Mouse (Mus musculus) adipocyte (in vitro differentiated cells): Measurements from ENCODE around the gene Rpain.

Experiments used
- DNase-seq: peaks from one replicate; pipeline ENCODE4 v3.0.0-alpha.2; 2016; ENCODE audit warnings: low spot score

The Rpain gene

DNA sequence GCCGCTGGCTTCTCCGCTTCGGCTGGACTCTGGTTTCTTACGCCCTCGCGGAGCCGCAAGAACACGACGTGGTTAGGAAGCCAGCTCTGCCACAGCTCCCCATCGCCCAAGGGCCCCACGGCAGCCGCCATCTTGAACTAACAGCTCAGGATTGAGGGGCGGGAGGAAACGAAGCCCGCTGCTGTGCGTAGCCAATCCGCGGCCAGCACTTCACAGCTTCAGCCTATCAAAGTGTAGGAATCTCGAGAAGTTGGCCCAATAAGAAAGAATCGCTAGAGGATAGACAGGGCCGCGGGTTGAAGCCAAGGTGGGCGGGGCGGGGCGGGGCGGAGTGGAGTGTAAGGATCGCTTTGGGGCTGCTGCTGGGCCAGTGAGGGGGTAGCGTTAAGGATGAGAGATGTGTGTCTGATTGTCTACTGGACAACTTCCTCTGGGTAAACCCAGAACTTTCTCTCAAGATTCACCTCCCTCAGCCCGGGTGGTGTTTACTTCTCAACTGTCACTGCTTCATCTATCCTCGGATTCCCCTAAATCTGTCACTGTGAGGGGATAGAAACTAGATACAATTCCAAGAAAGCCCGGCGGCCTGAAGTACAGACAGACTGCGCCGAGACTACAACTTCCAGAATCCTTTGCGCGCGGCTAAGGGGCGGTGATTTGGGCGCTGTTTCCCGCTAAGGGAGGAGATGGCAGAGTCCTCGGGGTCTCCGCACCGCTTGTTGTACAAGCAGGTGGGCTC is at the start of gene Rpain, which contains the start of gene Nup88:
TSS of gene Rpain (plus strand) at position 393 of the 739 bp plus-strand sequence.
TSS of gene Nup88 (minus strand) at position 153 of the 739 bp plus-strand sequence.
- peak; percentile 97 for DNase-seq

DNA sequence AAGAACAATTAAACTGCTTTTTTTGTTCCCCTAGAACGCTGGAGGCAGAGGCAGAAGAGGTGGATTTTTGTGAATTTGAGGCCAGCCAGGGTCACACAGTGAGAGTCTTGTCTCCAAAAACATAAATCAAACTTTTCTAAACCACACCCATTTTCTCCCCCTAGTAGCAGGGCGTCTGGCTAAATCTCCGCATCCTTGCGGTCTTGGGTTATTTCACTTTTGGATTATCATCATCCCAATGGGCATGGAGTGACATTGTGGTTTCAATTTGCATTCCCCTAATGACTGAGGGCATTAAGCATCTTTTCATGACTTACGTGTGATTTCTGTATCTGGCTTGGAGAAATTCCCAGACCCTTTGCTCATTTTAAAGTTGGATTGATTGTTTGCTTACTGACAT is 38.6 kb upstream of the Rpain start:
- DNase-seq, result no peak

DNA sequence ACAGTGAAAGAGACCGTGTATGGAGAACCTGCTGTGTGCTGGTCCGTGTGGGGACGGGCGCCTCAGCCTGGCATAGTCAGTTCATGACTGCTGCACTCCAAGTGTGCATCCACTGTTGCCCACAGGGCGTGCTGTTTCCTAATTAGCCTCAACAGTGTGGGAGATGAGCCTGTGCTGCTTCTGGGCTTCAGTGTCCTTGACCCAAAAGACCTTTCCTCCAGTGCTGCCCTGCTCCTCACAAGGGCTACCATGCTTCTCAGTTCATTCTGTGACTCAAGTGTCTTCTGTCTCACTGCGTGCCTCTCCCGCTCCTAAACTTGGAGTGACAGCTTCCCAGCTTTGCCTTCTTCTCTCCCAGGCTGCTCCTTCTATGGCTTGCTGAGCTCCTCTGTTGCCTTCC is 34.7 kb upstream of the Rpain start:
- no peak for DNase-seq

DNA sequence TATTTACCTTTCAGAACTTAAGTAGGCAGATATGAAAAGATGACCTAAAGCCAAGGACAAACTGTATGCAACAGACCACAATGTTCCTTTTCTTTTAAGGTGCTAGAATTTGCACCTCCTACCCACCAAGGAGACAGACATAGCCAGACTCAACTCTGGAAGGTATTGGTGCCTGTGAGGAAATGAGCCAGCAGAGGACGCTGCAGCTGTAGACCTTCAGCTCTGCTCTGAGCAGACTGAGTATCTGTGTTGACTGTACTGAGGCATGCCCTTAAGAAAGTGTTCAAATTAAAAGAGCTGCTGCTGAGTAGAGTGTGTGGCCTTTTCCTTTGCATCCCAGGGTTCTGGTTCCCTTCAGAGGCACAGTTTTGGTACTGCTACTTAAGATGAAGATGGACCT is 27.4 kb upstream of the Rpain start:
- no peak for DNase-seq

DNA sequence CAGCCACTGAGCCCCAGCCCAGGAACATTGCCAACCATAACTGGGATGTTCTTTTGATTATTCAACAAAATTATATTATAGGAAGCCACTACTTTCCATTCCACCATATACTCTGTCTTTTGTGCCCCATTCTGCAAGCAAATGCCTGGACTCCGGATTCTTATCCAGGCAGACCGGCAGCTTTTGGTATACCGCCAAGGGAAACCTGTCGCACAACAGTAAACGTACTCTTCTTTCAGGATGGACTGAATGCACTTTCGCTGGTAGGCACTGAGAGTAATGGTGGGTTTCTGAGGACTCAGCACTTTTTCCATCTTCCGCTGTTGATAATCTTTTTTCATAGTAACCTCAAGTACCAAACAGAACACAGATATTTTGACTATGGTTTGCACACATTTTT is 26.4 kb upstream of the Rpain start:
- DNase-seq, result peak; percentile 64

DNA sequence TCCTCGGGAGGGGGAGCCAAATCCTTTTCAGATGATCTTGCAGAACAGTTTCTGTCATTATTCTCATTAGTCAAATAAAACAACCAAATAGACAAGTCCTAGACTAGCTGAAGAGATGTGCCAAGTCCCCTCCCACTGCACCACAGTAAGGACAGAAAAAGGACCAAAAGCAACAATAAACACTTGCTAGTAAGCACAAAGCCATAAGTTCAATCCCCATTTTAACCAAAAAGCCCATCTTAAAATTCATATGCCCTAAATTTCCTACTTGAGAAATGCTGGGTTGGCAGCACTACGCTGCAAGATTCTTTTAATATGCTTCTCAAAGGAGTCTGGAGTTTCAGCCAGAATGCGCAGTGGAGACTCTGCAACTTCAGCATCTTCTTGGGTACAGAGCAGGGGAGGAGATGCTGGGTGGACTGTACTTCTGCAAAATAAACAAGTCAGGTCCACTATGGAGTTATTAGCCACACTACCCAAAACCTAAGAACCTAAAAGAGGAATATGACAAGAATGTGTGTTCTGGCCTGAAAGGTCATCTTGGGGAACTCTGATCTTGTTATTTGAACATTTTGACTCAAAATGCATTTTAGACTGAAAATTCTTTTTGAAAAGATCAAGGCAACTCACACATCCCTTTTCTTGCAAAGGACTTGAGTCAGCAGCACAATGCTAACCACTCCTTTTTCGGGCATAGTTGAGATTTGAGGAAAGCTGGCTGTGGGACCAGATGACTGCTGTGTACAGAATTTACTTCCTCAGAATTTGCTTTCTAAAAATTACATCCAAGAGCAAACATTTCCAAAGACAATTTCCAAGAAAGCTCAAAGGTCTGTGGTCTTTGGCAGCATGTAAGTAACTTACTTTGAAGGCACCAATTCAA is 24.8 kb upstream of the Rpain start:
- DNase-seq, result no peak

DNA sequence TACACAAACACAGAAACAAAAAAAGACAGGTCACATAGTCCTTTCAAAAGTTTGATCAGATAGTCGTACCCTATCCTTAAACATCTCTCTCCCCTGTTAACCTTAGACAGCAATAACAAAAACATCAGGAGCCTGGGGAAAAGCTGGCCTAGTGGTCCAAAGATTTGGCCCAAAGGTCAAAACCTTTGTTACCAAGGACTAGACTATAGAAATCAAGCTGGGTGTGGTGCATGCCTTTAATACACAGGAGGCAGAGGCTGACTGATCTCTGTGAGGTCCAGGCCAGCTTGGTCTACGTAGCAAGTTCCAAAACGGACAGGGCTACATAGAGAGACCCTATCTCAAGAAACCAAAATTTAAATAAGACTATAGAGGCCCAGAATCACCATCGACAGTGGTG is 15.3 kb upstream of the Rpain start:
- no peak for DNase-seq

DNA sequence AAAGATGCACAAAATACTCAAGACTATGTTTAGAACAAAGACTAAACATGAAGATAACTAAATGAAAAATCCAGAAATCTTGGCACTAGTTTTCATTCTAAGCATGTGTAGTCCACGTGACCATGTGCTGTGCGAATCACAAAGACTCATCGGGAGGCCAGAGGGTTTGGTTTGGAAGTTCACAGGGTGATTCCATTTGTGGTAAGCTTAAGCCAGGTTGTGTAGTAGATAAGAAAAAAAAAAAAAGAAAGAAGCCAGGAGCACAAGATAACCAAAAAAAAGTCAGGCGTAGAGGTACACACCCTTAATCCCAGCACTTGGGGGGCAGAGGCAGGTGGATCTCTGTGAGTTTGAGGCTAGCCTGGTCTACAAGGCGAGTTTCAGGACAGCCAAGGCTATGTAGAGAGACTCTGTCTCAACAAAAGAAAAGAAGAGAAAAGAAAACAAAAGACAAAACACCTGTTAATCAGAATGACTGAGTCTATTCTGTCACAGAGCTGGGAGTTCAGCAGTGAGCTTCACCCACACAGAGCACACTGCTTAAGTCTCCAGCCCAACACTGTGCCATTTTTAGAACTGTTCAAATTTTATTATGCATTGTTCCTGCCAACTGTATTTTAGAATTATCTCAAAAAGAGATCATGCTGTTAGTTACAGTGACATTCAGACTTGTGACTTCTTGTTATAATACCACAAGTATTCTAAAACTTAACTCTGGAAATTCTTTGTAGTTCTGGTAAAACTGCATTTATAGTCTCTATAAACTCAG is 9.0 kb upstream of the Rpain start:
- no peak for DNase-seq

DNA sequence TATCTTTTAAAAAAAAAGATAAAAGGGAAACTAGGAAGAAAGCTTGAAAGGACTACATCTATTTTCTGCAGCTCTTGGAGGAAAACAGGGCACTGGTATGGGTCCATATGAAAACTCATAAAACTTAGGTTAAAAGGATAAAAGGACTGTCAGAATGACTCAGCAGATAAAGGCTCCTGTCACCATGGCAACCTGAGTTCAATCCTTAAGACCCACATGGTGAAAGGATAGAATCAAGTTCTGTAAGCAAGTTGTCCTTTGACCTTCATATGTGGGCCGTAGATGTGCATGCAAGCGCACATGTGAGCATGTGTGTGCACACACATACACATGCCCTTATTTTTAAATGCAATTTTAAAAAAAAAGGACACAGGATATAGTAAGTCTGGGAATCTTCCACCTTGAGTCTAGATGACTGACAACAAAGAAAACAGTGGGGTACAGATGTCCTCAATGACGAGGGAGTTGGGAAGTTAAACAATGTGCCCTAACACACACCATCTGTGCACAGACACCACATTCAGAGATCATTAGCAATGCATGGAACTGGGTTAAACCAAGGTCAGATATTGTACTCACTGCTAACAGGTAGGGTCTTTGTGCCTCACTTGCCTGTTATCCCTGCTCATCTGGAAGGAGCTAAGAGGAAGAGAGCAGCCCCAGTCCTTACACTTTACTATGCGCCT is 5.6 kb upstream of the Rpain start:
- DNase-seq, result no peak

DNA sequence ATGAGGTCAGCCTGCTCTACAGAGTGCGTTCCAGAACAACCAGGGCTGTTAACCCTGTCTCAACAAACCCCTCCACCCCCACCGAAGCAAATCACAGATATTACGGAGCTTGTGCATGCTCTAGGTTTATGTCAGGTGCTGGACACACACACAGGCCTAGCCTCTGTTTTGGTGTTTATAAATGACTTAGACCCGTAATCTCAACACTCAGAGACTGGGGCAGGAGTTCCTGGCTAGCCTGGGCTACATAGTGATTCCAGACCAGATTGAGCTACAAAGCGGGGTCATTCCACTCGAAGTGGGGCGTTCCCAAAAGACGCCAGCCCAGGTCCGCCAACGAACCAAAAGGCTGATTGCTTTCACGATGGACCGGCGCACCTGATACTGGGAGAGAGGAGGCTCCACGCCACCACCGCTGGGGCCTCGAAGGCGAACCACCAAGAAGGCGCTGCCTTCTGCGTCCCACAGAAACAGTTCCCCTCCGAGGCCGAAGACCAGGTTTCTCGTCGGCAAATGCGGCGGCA is 680 bp upstream of the Rpain start:
- no peak for DNase-seq

DNA sequence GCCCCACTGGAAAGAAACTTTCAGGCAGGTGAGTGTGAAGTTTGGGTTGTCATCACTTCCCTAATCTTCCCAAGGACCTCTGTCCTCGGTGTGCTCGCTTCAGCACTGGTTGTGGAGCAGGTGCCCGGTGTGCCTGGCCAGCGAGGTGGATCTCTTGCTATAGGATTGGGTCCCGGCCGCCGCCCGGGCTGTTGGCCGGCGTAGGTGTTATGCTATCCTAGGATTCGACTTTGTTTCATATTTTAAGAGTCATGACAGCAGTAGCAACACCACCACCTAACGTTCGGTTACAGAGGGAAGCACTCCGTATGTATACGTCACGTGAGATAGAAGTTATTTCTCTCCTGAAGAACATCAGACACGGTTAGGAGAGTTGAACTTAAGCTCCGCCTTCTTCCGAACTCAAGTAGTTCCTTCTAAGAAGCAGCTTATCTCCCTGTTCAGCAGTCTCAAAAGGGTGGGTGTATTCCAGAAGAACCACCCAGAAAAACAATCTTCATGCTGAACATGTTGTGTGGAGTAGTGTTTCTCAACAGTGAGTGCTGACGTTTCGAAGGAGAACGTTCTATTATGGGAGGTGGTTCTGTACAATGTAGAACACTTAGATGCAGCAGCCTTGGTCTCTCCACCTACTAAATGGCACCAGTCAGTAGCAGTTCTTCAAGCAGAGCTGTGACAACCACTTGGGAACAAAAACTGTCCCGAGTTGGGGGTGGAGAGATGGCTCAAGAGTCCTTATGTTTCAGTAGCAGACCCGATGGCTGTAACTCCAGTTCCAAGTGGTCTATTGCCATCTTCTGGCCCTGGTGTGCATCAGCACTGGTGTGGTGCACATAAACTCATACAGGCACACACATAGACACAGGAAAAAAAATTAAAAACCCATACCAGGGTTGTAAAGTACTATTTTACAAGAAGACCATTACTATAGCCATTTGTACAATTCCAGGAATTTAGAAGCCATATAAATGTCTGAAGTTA is 837 bp downstream of the Rpain start:
- peak; percentile 19 for DNase-seq

DNA sequence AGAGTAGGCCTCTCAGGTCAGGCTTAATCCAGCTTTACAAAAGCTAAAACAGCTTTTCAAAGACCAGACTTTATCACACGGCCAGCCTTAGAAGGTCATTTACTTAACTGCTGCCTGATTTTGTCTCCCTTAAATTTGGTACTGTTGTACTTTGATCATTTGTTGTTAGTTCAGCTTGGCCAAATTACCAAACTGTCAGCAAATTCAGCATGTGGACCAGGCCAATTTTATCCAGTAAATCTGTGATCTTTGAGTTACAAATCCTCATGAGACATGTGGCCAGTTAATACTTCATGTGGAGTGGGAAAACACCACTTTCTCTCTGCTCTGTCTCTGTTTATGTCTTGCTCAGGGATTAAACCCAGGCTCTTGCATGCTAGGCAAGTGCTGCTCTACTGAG is 2.6 kb downstream of the Rpain start:
- no peak for DNase-seq

DNA sequence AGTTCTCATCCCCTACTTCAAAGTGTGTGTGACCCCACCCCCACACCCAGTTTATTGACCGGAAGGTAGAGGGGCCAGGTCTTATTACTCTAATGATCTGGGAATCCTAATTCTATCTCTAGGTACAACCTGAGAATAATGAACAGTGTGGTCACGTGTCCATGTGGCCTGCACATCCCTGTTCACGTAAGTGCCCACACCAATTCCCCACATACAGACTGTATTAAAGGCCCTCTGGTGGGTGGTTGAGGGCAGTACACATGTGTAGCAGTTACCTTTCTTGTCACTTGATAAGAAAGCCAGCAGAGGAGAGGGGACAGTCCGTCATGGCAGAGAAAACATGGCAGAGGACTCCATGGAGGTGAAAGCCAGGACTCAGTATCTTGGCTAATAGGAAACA is 3.9 kb downstream of the Rpain start:
- no peak for DNase-seq

DNA sequence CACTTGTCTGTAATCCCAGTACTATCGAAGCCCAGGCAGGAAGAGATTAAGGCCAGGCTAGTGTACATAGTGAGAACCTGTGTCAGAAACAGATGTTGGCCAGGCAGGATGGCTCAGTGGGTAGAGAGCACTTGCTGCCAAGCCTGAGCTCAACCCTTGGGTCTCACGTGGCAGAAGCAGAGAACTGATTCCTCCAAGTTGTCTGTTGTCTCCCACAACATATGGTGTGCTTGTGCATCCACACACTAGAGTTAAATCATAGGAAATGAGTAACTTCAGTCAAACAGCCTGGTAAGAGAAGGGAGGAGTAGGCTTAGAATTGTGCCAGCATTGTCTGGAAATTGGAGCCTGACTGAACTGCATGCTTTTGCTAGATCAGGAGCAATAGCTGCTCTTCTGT is 5.2 kb downstream of the Rpain start:
- no peak for DNase-seq

DNA sequence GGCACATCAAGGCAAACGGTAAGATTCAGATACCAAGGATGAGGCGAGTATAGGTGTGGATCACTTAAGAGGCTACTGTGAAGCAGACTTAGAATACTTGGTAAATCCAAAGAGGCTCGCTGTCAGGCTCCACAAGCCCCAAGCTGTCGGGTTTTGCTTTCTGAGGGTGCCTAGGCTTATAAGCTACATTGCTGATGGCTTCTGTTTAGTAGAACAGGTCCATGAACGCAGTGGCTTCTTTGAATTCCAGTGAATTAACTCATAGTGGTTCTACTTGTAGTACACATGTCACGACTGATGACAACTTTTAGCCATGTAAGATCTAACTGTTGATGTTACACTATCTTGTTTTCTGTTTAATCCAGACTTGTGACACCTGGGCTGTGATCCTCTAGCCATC is 7.3 kb downstream of the Rpain start:
- no peak for DNase-seq

DNA sequence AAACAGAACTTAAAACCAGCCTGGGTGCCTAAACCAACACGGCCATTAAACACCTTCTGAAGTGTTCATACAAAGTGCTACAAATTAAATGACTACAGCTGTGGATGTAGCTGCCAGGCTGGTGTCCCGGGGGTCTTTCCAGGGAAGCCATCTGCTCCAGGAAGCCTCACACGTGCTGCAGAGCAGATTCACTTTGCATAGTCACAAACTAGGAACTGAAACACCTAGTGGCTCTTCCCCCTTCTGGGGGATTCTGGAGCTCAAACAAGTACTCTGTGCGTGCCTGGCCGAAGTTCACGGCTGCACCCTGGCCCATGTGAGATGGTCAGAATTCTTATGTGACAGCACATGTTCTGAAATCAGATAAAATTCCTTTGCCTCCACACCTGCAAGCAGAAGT is 10.2 kb downstream of the Rpain start:
- DNase-seq, result no peak

DNA sequence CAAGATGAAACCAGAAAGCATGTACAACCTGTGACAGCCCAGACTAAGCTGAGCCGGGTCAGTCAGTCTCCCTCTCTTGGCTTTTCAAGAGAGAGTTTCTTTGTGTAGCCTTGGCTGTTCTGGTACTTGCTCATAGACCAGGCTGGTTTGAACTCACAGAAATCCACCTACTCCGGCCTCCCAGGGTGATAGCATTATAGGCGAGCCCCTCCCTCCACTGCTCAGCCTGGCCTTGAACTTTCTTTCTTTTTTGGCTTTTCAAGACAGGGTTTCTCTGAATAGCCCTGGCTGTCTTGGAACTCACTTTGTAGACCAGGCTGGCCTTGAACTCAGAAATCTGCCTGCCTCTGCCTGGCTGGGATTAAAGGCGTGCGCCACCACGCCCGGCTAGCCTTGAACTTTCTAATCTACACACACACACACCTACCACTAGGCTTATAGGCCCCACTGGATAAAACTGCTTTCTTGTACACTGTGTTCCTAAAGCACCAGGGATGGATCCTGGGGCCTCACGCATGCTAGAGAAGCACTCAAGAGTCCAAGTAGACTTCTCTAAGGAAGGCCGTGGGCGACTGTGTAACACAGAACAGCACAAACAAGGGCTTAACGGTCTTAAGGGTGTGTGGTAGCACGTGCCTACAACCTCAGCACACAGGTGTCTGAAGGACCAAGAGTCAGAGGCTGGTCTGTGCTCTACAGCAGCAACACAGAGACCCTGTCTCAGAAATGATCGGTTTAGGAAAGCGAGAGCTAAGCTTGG is 10.9 kb downstream of the Rpain start:
- DNase-seq, result no peak

DNA sequence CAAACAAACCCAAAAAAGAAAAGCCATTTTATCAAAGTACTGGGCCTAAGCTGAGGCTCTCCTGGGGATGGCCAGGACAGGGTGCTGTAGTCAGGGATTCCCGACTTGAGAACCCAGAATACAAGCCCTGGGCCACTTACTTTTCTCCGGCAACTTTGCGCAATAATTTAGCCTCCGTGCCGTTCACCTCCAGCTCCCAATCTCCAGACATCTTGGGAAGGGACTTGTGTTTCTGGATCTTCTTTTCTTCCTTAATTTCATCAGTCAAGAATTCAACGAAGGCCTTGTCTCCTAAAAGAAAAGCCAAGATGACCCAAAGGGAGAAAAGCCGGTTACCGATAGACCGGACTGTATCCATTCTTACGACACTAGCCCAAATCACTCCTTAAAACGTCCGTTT is 12.0 kb downstream of the Rpain start:
- peak; percentile 29 for DNase-seq

DNA sequence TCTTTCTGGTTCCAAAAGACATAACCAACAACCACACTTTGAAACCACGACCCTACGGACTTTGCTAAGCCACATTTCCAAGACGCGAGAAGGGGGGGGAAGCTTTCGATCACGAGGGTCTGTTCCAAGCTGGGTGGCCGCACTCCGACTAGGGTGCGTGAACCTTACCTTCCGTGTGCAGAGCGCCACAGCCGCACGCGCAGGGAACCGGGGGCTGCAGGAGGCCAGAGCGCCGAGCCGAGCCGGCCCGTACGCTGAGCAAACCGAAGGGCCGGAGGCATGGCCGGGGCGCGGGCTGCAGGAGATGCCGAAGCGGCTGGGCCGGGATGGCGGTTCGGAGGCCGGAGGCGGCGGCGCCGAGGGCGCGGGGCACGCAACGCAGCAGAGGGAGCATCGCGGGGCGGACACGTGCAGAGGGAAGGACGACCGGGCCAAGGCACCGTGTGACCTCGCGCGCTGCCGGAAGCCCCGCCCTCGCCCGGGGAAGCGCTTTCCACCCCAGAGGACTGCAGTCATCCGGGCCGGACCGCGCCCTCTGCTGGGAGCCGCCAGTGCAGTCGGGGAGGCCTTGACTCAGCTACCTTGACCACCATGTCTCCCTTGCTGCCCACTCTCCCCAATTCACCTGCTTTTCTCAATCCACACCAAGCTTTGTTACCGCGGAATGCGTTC is 12.7 kb downstream of the Rpain start, which contains the start of gene C1qbp:
TSS of gene C1qbp (minus strand) at position 470 of the 672 bp plus-strand sequence.
- peak; percentile 87 for DNase-seq
